Mouse (Mus musculus) neural tube, embryonic 11.5 days (tissue): ENCODE data around the gene Tln2. TPM values are rescaled to one million over a fixed set of nuclear protein-coding genes. Genes with fewer than 3 reads are reported as not detected.

Source experiments
- ATAC-seq: fragments of 200-750 bp; cut with Nextera tagmentation; 2 replicates; pipeline ENCODE4 v1.8.0; 2017; ENCODE audit warnings: moderate number of reproducible peaks, mild to moderate bottlenecking, moderate TSS enrichment, moderate library complexity; ENCODE audit not compliant: insufficient read depth, low FRiP score, low TSS enrichment
- DNase-seq: peaks from one replicate; pipeline ENCODE4 v3.0.0-alpha.2; 2015; ENCODE audit warnings: low spot score
- H3K27ac ChIP-seq: fragments of 300-500 bp; sonication (generic); 2 replicates; pipeline ENCODE4 v1.5.1; 2014; ENCODE audit warnings: low read depth, mild to moderate bottlenecking, low read length
- H3K27me3 ChIP-seq: fragments of 300-500 bp; sonication (generic); 2 replicates; pipeline ENCODE4 v1.6.1; 2014; ENCODE audit warnings: mild to moderate bottlenecking, low read length, mixed read lengths; ENCODE audit not compliant: control insufficient read depth, insufficient read depth
- H3K36me3 ChIP-seq: fragments of 300-500 bp; sonication (generic); 2 replicates; pipeline ENCODE4 v1.6.1; 2014; ENCODE audit warnings: mild to moderate bottlenecking, low read length, moderate library complexity, mixed read lengths; ENCODE audit not compliant: control insufficient read depth, insufficient read depth
- H3K4me1 ChIP-seq: fragments of 300-500 bp; sonication (generic); 2 replicates; pipeline ENCODE4 v1.6.1; 2014; ENCODE audit warnings: low read length, mixed read lengths; ENCODE audit not compliant: control insufficient read depth, insufficient read depth
- H3K4me2 ChIP-seq: fragments of 300-500 bp; sonication (generic); 2 replicates; pipeline ENCODE4 v1.6.1; 2014; ENCODE audit warnings: low read depth, mild to moderate bottlenecking, moderate library complexity
- H3K4me3 ChIP-seq: fragments of 300-500 bp; sonication (generic); 2 replicates; pipeline ENCODE4 v1.5.1; 2014; ENCODE audit warnings: low read depth, low read length
- H3K9ac ChIP-seq: fragments of 300-500 bp; sonication (generic); 2 replicates; pipeline ENCODE4 v1.6.1; 2014; ENCODE audit warnings: mild to moderate bottlenecking, low read length
- H3K9me3 ChIP-seq: fragments of 300-500 bp; sonication (generic); 2 replicates; pipeline ENCODE4 v1.6.1; 2016; ENCODE audit warnings: low read length; ENCODE audit not compliant: control insufficient read depth
- WGBS: fragments of 180-500 bp; shearing (Covaris S2); extraction: QIAGEN DNeasy Blood & Tissue Kit; methylation state at CpG from one replicate; pipeline ENCODE4 v1.1.7; 2014; 5-methylcytosine and 5-hydroxymethylcytosine counted together
- polyA plus RNA-seq: library from polyadenylated mRNA; unstranded; fragments of >200 nt; fragmentation: Nextera tagmentation; extraction: Ambion mirVana; gene quantifications from 2 replicates; pipeline ENCODE4 v1.2.1, GENCODE M21; 2014

Tln2 gene
- polyA plus RNA-seq, 1 experiment from 2014 or later, result 14.6 TPM

GRCm38 (mm10) chr9:67347184-67347583, 212.3 kb downstream of the Tln2 start:
- Histone ChIP-seq H3K27me3 (no peaks in the 10 kb centered on the region), H3K4me3 (no peak overlapping the region), H3K36me3 (no peaks in the 10 kb centered on the region; the same call in 1 of the 2 replicates), H3K4me1 (no peaks in the 10 kb centered on the region), H3K4me2 (no peak overlapping the region), H3K9me3 (no peaks in the 10 kb centered on the region), H3K9ac (no peak overlapping the region), H3K27ac (no peak overlapping the region)
- ATAC-seq, result no peak
- no peak for DNase-seq
- WGBS, result 94% methylated on average over 5 of the region's 5 CpGs

- no peak overlapping the region for H3K4me2 ChIP-seq
- H3K9me3 ChIP-seq, result no peaks in the 10 kb centered on the region
- DNase-seq (no peak), ATAC-seq (no peak)
- no peaks in the 10 kb centered on the region for H3K27me3 ChIP-seq
- no peak overlapping the region for H3K4me3 ChIP-seq
- no peak overlapping the region for H3K27ac ChIP-seq
- H3K4me1 ChIP-seq, result no peaks in the 10 kb centered on the region
- H3K36me3 ChIP-seq, result no peaks in the 10 kb centered on the region
- 93% methylated on average over 3 of the region's 3 CpGs for WGBS
- no peak overlapping the region for H3K9ac ChIP-seq
These were observed 228.2 kb downstream of the Tln2 start for GRCm38 (mm10) chr9:67331281-67331680.

GRCm38 (mm10) chr9:67328451-67328850, 231.1 kb downstream of the Tln2 start:
- WGBS, result 93% methylated on average over 3 of the region's 3 CpGs
- ATAC-seq (no peak), DNase-seq (no peak)
- H3K27me3 ChIP-seq, result no peaks in the 10 kb centered on the region
- H3K4me3 ChIP-seq, result no peak overlapping the region
- H3K27ac ChIP-seq, result no peak overlapping the region
- no peak overlapping the region for H3K4me2 ChIP-seq
- H3K9ac ChIP-seq, result no peak overlapping the region
- H3K9me3 ChIP-seq, result no peaks in the 10 kb centered on the region
- no peaks in the 10 kb centered on the region for H3K4me1 ChIP-seq
- H3K36me3 ChIP-seq, result no peaks in the 10 kb centered on the region

- H3K27me3 ChIP-seq, result no peaks in the 10 kb centered on the region
- H3K9ac ChIP-seq, result no peak overlapping the region
- no peaks in the 10 kb centered on the region for H3K36me3 ChIP-seq
- no peak overlapping the region for H3K4me3 ChIP-seq
- H3K27ac ChIP-seq, result no peak overlapping the region
- H3K9me3 ChIP-seq, result no peaks in the 10 kb centered on the region
- DNase-seq (no peak), ATAC-seq (no peak)
- H3K4me2 ChIP-seq, result no peak overlapping the region
- no peaks in the 10 kb centered on the region for H3K4me1 ChIP-seq
- WGBS, result 91% methylated on average over 6 of the region's 6 CpGs
These were observed 237.6 kb downstream of the Tln2 start for GRCm38 (mm10) chr9:67321886-67322285.

- Histone ChIP-seq H3K36me3 (no peaks in the 10 kb centered on the region), H3K4me3 (no peak overlapping the region), H3K9ac (no peak overlapping the region), H3K4me1 (no peaks in the 10 kb centered on the region), H3K27ac (no peak overlapping the region), H3K9me3 (no peaks in the 10 kb centered on the region), H3K27me3 (no peaks in the 10 kb centered on the region), H3K4me2 (no peak overlapping the region)
- 8% methylated on average over 3 of the region's 3 CpGs for whole genome bisulfite sequencing
- no peak for ATAC-seq
- DNase-seq, result peak; percentile 47
These were observed 244.1 kb downstream of the Tln2 start for GRCm38 (mm10) chr9:67315356-67315755.

GRCm38 (mm10) chr9:67304992-67305391, 254.5 kb downstream of the Tln2 start:
- 86% methylated on average over 6 of the region's 6 CpGs for WGBS
- no peaks in the 10 kb centered on the region for H3K27me3 ChIP-seq
- no peaks in the 10 kb centered on the region for H3K36me3 ChIP-seq
- no peaks in the 10 kb centered on the region for H3K9me3 ChIP-seq
- H3K4me2 ChIP-seq, result no peak overlapping the region
- ATAC-seq, result no peak
- H3K27ac ChIP-seq, result no peak overlapping the region
- no peaks in the 10 kb centered on the region for H3K4me1 ChIP-seq
- no peak overlapping the region for H3K9ac ChIP-seq
- DNase-seq, result no peak
- no peak overlapping the region for H3K4me3 ChIP-seq

GRCm38 (mm10) chr9:67303986-67304385, 255.5 kb downstream of the Tln2 start:
- no peak for ATAC-seq
- no peak overlapping the region for H3K4me2 ChIP-seq
- no peak overlapping the region for H3K9ac ChIP-seq
- H3K4me1 ChIP-seq, result no peaks in the 10 kb centered on the region
- no peaks in the 10 kb centered on the region for H3K9me3 ChIP-seq
- DNase-seq, result no peak
- H3K36me3 ChIP-seq, result no peaks in the 10 kb centered on the region
- no peak overlapping the region for H3K27ac ChIP-seq
- no peaks in the 10 kb centered on the region for H3K27me3 ChIP-seq
- no peak overlapping the region for H3K4me3 ChIP-seq

GRCm38 (mm10) chr9:67303038-67303437, 256.5 kb downstream of the Tln2 start:
- Histone ChIP-seq H3K27me3 (no peaks in the 10 kb centered on the region), H3K9ac (no peak overlapping the region), H3K4me3 (no peak overlapping the region), H3K4me1 (no peaks in the 10 kb centered on the region), H3K36me3 (no peaks in the 10 kb centered on the region), H3K9me3 (no peaks in the 10 kb centered on the region), H3K4me2 (no peak overlapping the region), H3K27ac (no peak overlapping the region)
- DNase-seq (no peak), ATAC-seq (no peak)

- H3K27ac ChIP-seq, result no peak overlapping the region
- H3K36me3 ChIP-seq, result no peaks in the 10 kb centered on the region
- WGBS, result 96% methylated on average over 10 of the region's 10 CpGs
- DNase-seq, result no peak
- no peak overlapping the region for H3K4me2 ChIP-seq
- H3K9ac ChIP-seq, result no peak overlapping the region
- no peak for ATAC-seq
- no peaks in the 10 kb centered on the region for H3K4me1 ChIP-seq
- no peaks in the 10 kb centered on the region for H3K9me3 ChIP-seq
- no peak overlapping the region for H3K4me3 ChIP-seq
- H3K27me3 ChIP-seq, result no peaks in the 10 kb centered on the region
These were observed 257.0 kb downstream of the Tln2 start for GRCm38 (mm10) chr9:67302386-67302989.
